8 mouse cellular contexts compared by ENCODE assay signal in the genomic region with DNA sequence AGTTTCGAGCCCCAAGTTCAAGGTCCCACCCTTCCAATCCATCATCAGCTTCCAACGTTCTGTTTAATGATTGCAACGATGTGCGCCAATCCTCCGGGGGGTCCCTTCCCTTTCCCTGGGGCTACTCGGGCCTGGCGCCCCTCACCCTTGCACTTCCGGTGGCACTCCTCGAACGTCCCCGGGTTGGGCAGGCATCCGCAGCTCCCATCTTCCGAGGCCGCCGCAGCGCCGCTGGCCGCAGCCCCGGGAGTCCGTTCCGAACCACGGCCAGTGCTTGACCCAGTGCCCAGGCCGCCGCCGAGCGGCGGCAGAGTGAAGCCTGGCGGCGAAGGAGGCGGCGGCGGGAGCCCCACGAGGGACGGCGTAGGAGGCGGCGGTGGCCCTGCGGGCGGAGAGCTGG. TPM values are rescaled to one million over a fixed set of nuclear protein-coding genes. Genes with fewer than 3 reads are reported as not detected.
A peak's percentile ranks its signal among the peaks of the same experiment; 100 is the strongest.
DNase-seq lines count a peak whose midpoint lies in the region; ATAC-seq lines count a peak whose summit lies in the region.

No protein-coding gene starts in this region.

- no peaks in the 10 kb centered on the region for H3K27me3 ChIP-seq in erythroblast, embryonic 14.5 days (ENCODE audit: control insufficient read depth)
- H3K27me3 ChIP-seq in neural tube, embryonic 11.5 days (ENCODE audit: control insufficient read depth, insufficient read depth, low read length): no peaks in the 10 kb centered on the region
- no peaks in the 10 kb centered on the region for H3K27me3 ChIP-seq in limb, embryonic 12.5 days
- no peaks in the 10 kb centered on the region for H3K27me3 ChIP-seq in stomach, embryonic 14.5 days (ENCODE audit: control insufficient read depth, insufficient read depth, low read length)

- H3K36me3 ChIP-seq in erythroblast, embryonic 14.5 days (ENCODE audit: control insufficient read depth): peaks cover 40% of the 10 kb centered on the region
- H3K36me3 ChIP-seq in neural tube, embryonic 11.5 days (ENCODE audit: control insufficient read depth, insufficient read depth, low read length): peaks cover 10% of the 10 kb centered on the region
- H3K36me3 ChIP-seq in limb, embryonic 12.5 days: peaks cover 68% of the 10 kb centered on the region
- peaks cover 47% of the 10 kb centered on the region for H3K36me3 ChIP-seq in stomach, embryonic 14.5 days (ENCODE audit: control insufficient read depth, insufficient read depth, low read length)

- peak overlapping the region; percentile 80 for H3K9ac ChIP-seq in neural tube, embryonic 11.5 days (ENCODE audit: low read length)
- peak overlapping the region; percentile 94 for H3K9ac ChIP-seq in limb, embryonic 12.5 days (replicated peaks)
- peak overlapping the region; percentile 94 for H3K9ac ChIP-seq in stomach, embryonic 14.5 days (replicated peaks; ENCODE audit: low read depth, low read length)

- peak overlapping the region; percentile 83 for H3K4me2 ChIP-seq in neural tube, embryonic 11.5 days (ENCODE audit: low read depth)
- H3K4me2 ChIP-seq in limb, embryonic 12.5 days: peak overlapping the region; percentile 90
- H3K4me2 ChIP-seq in stomach, embryonic 14.5 days (replicated peaks; ENCODE audit: low read depth, low read length): peak overlapping the region; percentile 89

- H3K9me3 ChIP-seq in erythroblast, embryonic 14.5 days (ENCODE audit: control insufficient read depth, low read length): no peaks in the 10 kb centered on the region
- H3K9me3 ChIP-seq in neural tube, embryonic 11.5 days (ENCODE audit: control insufficient read depth, low read length): no peaks in the 10 kb centered on the region
- H3K9me3 ChIP-seq in limb, embryonic 12.5 days: no peaks in the 10 kb centered on the region
- H3K9me3 ChIP-seq in stomach, embryonic 14.5 days (ENCODE audit: control insufficient read depth, low read depth, low read length): no peaks in the 10 kb centered on the region

- WGBS in neural tube, embryonic 11.5 days: under 1% methylated on average over 28 of the region's 39 CpGs
- WGBS in limb, embryonic 12.5 days: under 1% methylated on average over 39 of the region's 39 CpGs
- under 1% methylated on average over 39 of the region's 39 CpGs for WGBS in stomach, embryonic 14.5 days

- DNase-seq in neural tube, embryonic 11.5 days (ENCODE audit: low spot score): no peak
- DNase-seq in neural tube, embryonic 10.5 days (ENCODE audit: extremely low spot score, low spot score): no peak
- DNase-seq in adrenal gland, adult (ENCODE audit: inconsistent age in 2 of 2, low spot score in 1 of 2): no peak
- DNase-seq in yolk sac, embryonic 10.5 days (ENCODE audit: low spot score): no peak

- peak overlapping the region; percentile 36 for H3K27ac ChIP-seq in neural tube, embryonic 11.5 days (ENCODE audit: low read depth, low read length)
- peak overlapping the region; percentile 69 for H3K27ac ChIP-seq in limb, embryonic 12.5 days
- peak overlapping the region; percentile 75 for H3K27ac ChIP-seq in stomach, embryonic 14.5 days (ENCODE audit: low read length)

- no peak for ATAC-seq in erythroblast, adult 5-6 weeks (replicated peaks; ENCODE audit: low FRiP score, poor library complexity, severe bottlenecking)
- no peak; the same call in 1 of the 2 replicates for ATAC-seq in neural tube, embryonic 11.5 days (ENCODE audit: insufficient read depth, low FRiP score, low TSS enrichment)
- ATAC-seq in limb, embryonic 12.5 days (ENCODE audit: insufficient number of reproducible peaks, insufficient read depth, low FRiP score, low TSS enrichment, low read depth): no peak
- no peak for ATAC-seq in stomach, embryonic 14.5 days (ENCODE audit: insufficient number of reproducible peaks, insufficient read depth, low FRiP score, low read depth)

- peaks cover 51% of the 10 kb centered on the region for H3K4me1 ChIP-seq in erythroblast, embryonic 14.5 days (ENCODE audit: control insufficient read depth)
- peaks cover 7% of the 10 kb centered on the region for H3K4me1 ChIP-seq in neural tube, embryonic 11.5 days (ENCODE audit: control insufficient read depth, insufficient read depth, low read length)
- H3K4me1 ChIP-seq in limb, embryonic 12.5 days (replicated peaks): peaks cover 15% of the 10 kb centered on the region
- H3K4me1 ChIP-seq in stomach, embryonic 14.5 days (ENCODE audit: control insufficient read depth, insufficient read depth, low read length): peaks cover 14% of the 10 kb centered on the region

- peak overlapping the region; percentile 97 for H3K4me3 ChIP-seq in erythroblast, embryonic 14.5 days (replicated peaks)
- H3K4me3 ChIP-seq in neural tube, embryonic 11.5 days (ENCODE audit: low read depth, low read length): peak overlapping the region; percentile 93
- peak overlapping the region; percentile 100 for H3K4me3 ChIP-seq in limb, embryonic 12.5 days (replicated peaks)
- peak overlapping the region; percentile 99 for H3K4me3 ChIP-seq in stomach, embryonic 14.5 days (ENCODE audit: low read depth, low read length)

RNA-seq across cellular contexts. Expression of gene Tomm40, which starts 0.4 kb away (rescaled TPM):
- 12.7 and 13.1 TPM in 2 replicates for polyA plus RNA-seq in erythroblast, embryonic 14.5 days (2012)
- total RNA-seq in erythroblast, adult 5-6 weeks (2015; ENCODE audit: low replicate concordance): 6.5 and 8.2 TPM in 2 replicates
- 3.4 and 9.6 TPM in 2 replicates for total RNA-seq in erythroblast, adult 5-6 weeks (2017; ENCODE audit: low replicate concordance)
- 150 and 155 TPM in 2 replicates for polyA plus RNA-seq in neural tube, embryonic 11.5 days (2014; fragmentation: Nextera tagmentation; extraction: Ambion mirVana)
- polyA plus RNA-seq in limb, embryonic 12.5 days (2016; fragmentation: Nextera tagmentation; extraction: Ambion mirVana): 166 and 174 TPM in 2 replicates
- 91.2 and 108 TPM in 2 replicates for polyA plus RNA-seq in stomach, embryonic 14.5 days (2014; fragmentation: Nextera tagmentation; extraction: Ambion mirVana)

RNA-seq across cellular contexts. Expression of gene Apoe, which starts 15.8 kb away (rescaled TPM):
- 12.1 and 14.3 TPM in 2 replicates for polyA plus RNA-seq in erythroblast, embryonic 14.5 days (2012)
- total RNA-seq in erythroblast, adult 5-6 weeks (2015; ENCODE audit: low replicate concordance): 53.0 and 57.3 TPM in 2 replicates
- total RNA-seq in erythroblast, adult 5-6 weeks (2017; ENCODE audit: low replicate concordance): 220 and 224 TPM in 2 replicates
- 125 and 146 TPM in 2 replicates for polyA plus RNA-seq in neural tube, embryonic 11.5 days (2014; fragmentation: Nextera tagmentation; extraction: Ambion mirVana)
- polyA plus RNA-seq in limb, embryonic 12.5 days (2016; fragmentation: Nextera tagmentation; extraction: Ambion mirVana): 114 and 131 TPM in 2 replicates
- polyA plus RNA-seq in stomach, embryonic 14.5 days (2014; fragmentation: Nextera tagmentation; extraction: Ambion mirVana): 291 and 299 TPM in 2 replicates

RNA-seq across cellular contexts. Expression of gene Apoc1, which starts 22.4 kb away (rescaled TPM):
- 0.94 and 1.3 TPM in 2 replicates for polyA plus RNA-seq in erythroblast, embryonic 14.5 days (2012)
- 5.8 TPM in 1 of 2 replicates, not detected in the other for total RNA-seq in erythroblast, adult 5-6 weeks (2015; ENCODE audit: low replicate concordance)
- total RNA-seq in erythroblast, adult 5-6 weeks (2017; ENCODE audit: low replicate concordance): 3.6 TPM in 1 of 2 replicates, not detected in the other
- 3.4 and 6.9 TPM in 2 replicates for polyA plus RNA-seq in neural tube, embryonic 11.5 days (2014; fragmentation: Nextera tagmentation; extraction: Ambion mirVana)
- 4.6 and 7.0 TPM in 2 replicates for polyA plus RNA-seq in limb, embryonic 12.5 days (2016; fragmentation: Nextera tagmentation; extraction: Ambion mirVana)
- polyA plus RNA-seq in stomach, embryonic 14.5 days (2014; fragmentation: Nextera tagmentation; extraction: Ambion mirVana): 10.9 and 12.6 TPM in 2 replicates

RNA-seq across cellular contexts. Expression of gene Apoc4, which starts 33.6 kb away (rescaled TPM):
- 0.10 and 0.20 TPM in 2 replicates for polyA plus RNA-seq in erythroblast, embryonic 14.5 days (2012)
- not detected in 2 replicates for total RNA-seq in erythroblast, adult 5-6 weeks (2015; ENCODE audit: low replicate concordance)
- total RNA-seq in erythroblast, adult 5-6 weeks (2017; ENCODE audit: low replicate concordance): not detected in 2 replicates
- not detected in 2 replicates for polyA plus RNA-seq in neural tube, embryonic 11.5 days (2014; fragmentation: Nextera tagmentation; extraction: Ambion mirVana)
- polyA plus RNA-seq in limb, embryonic 12.5 days (2016; fragmentation: Nextera tagmentation; extraction: Ambion mirVana): not detected in 2 replicates
- 0.39 TPM in 1 of 2 replicates, not detected in the other for polyA plus RNA-seq in stomach, embryonic 14.5 days (2014; fragmentation: Nextera tagmentation; extraction: Ambion mirVana)

RNA-seq across cellular contexts. Expression of gene Gm44805, which starts 33.6 kb away (rescaled TPM):
- polyA plus RNA-seq in erythroblast, embryonic 14.5 days (2012): not detected in 2 replicates
- not detected in 2 replicates for total RNA-seq in erythroblast, adult 5-6 weeks (2015; ENCODE audit: low replicate concordance)
- total RNA-seq in erythroblast, adult 5-6 weeks (2017; ENCODE audit: low replicate concordance): not detected in 2 replicates
- not detected in 2 replicates for polyA plus RNA-seq in neural tube, embryonic 11.5 days (2014; fragmentation: Nextera tagmentation; extraction: Ambion mirVana)
- not detected in 2 replicates for polyA plus RNA-seq in limb, embryonic 12.5 days (2016; fragmentation: Nextera tagmentation; extraction: Ambion mirVana)
- polyA plus RNA-seq in stomach, embryonic 14.5 days (2014; fragmentation: Nextera tagmentation; extraction: Ambion mirVana): not detected in 2 replicates
